ENCODE assay signal across 28 mouse cellular contexts in genomic region chr13:108854090-108854489, GRCm38 (mm10).
DNase-seq lines count a peak whose midpoint lies in the region; ATAC-seq and TF ChIP-seq lines count a peak whose summit lies in the region.
"Had no signal": no experiment of that assay in that cellular context is flagged by ENCODE, and none has a peak within 500 bp of the region (broad histone marks: within the 10 kb centered on the region; RNA-seq: fewer than 3 reads in every experiment).

No protein-coding gene starts in this region.

- no peak overlapping the region for H3K4me3 ChIP-seq in midbrain, embryonic 11.5 days (ENCODE audit: low read depth, low read length)
- H3K4me3 ChIP-seq in midbrain, embryonic 16.5 days (ENCODE audit: low read depth, low read length) = no peak overlapping the region
- no peak overlapping the region for H3K4me3 ChIP-seq in macrophage (ENCODE audit: inconsistent target)
- H3K4me3 ChIP-seq in intestine, embryonic 16.5 days (ENCODE audit: low read length) = no peak overlapping the region
- no peak overlapping the region for H3K4me3 ChIP-seq in heart, adult 2 months
- H3K4me3 ChIP-seq: embryonic facial prominence, embryonic 13.5 days; erythroblast, embryonic 14.5 days; gastrocnemius, adult 2 months; heart, embryonic 10.5 days; heart, embryonic 15.5 days; hindbrain, embryonic 13.5 days; layer of hippocampus, adult 2 months; left cerebral cortex, adult 2 months; limb, embryonic 13.5 days; midbrain, embryonic 13.5 days; stomach, embryonic 15.5 days had no signal

- no peak for TF ChIP-seq EP300 in heart, adult 2 months (IDR thresholded peaks at IDR 0.05; ENCODE audit: insufficient read depth, low read depth, low read length)

- H3K4me2 ChIP-seq in midbrain, embryonic 11.5 days = no peak overlapping the region
- H3K4me2 ChIP-seq in midbrain, embryonic 16.5 days (ENCODE audit: low read length) = no peak overlapping the region
- H3K4me2 ChIP-seq in intestine, embryonic 16.5 days (ENCODE audit: low read depth, low read length) = no peak overlapping the region
- H3K4me2 ChIP-seq: embryonic facial prominence, embryonic 13.5 days; heart, embryonic 15.5 days; hindbrain, embryonic 13.5 days; limb, embryonic 13.5 days; liver, embryonic 11.5 days; midbrain, embryonic 13.5 days; stomach, embryonic 15.5 days had no signal

- no peaks in the 10 kb centered on the region for H3K79me2 ChIP-seq in macrophage (ENCODE audit: inconsistent target)
- H3K79me2 ChIP-seq in heart, adult 2 months (replicated peaks; ENCODE audit: control insufficient read depth, insufficient read depth, low read length) = no peaks in the 10 kb centered on the region

- H3K27me3 ChIP-seq in midbrain, embryonic 11.5 days (ENCODE audit: control insufficient read depth, insufficient read depth, low read length) = no peaks in the 10 kb centered on the region
- H3K27me3 ChIP-seq in midbrain, embryonic 16.5 days (ENCODE audit: control insufficient read depth, insufficient read depth, low read depth, low read length) = no peaks in the 10 kb centered on the region
- H3K27me3 ChIP-seq in intestine, embryonic 16.5 days (replicated peaks; ENCODE audit: control insufficient read depth, insufficient read depth, low read length) = no peaks in the 10 kb centered on the region; the same call in 1 of the 2 replicates
- no peaks in the 10 kb centered on the region for H3K27me3 ChIP-seq in heart, adult 2 months (ENCODE audit: control insufficient read depth, insufficient read depth, low read length)
- H3K27me3 ChIP-seq: embryonic facial prominence, embryonic 13.5 days; heart, embryonic 15.5 days; hindbrain, embryonic 13.5 days; limb, embryonic 13.5 days; midbrain, embryonic 13.5 days; stomach, embryonic 15.5 days had no signal

- no peak overlapping the region for H3K27ac ChIP-seq in midbrain, embryonic 11.5 days (ENCODE audit: low read depth, low read length)
- H3K27ac ChIP-seq in midbrain, embryonic 16.5 days (ENCODE audit: low read length) = no peak overlapping the region
- H3K27ac ChIP-seq in macrophage = peak overlapping the region; percentile 29
- H3K27ac ChIP-seq in intestine, embryonic 16.5 days (ENCODE audit: low read length) = no peak overlapping the region
- no peak overlapping the region for H3K27ac ChIP-seq in heart, adult 2 months
- H3K27ac ChIP-seq: embryonic facial prominence, embryonic 13.5 days; gastrocnemius, adult 2 months; heart, embryonic 10.5 days; heart, embryonic 15.5 days; hindbrain, embryonic 13.5 days; layer of hippocampus, adult 2 months; left cerebral cortex, adult 2 months; limb, embryonic 13.5 days; midbrain, embryonic 13.5 days; stomach, embryonic 15.5 days had no signal

- TF ChIP-seq CTCF in heart, adult 2 months (IDR thresholded peaks at IDR 0.05) = no peak

- no peaks in the 10 kb centered on the region for H3K36me3 ChIP-seq in midbrain, embryonic 11.5 days (ENCODE audit: control insufficient read depth, insufficient read depth, low read length)
- H3K36me3 ChIP-seq in midbrain, embryonic 16.5 days (ENCODE audit: control insufficient read depth, insufficient read depth, low read length) = no peaks in the 10 kb centered on the region
- H3K36me3 ChIP-seq in macrophage (ENCODE audit: inconsistent target) = no peaks in the 10 kb centered on the region
- H3K36me3 ChIP-seq in intestine, embryonic 16.5 days (ENCODE audit: control insufficient read depth, insufficient read depth, low read length) = no peaks in the 10 kb centered on the region
- H3K36me3 ChIP-seq in heart, adult 2 months (ENCODE audit: control insufficient read depth, insufficient read depth, low read length) = no peaks in the 10 kb centered on the region
- H3K36me3 ChIP-seq: embryonic facial prominence, embryonic 13.5 days; G1E; heart, embryonic 10.5 days; heart, embryonic 15.5 days; hindbrain, embryonic 13.5 days; limb, embryonic 13.5 days; midbrain, embryonic 13.5 days; stomach, embryonic 15.5 days had no signal

- H3K9ac ChIP-seq in midbrain, embryonic 11.5 days (ENCODE audit: low read length) = no peak overlapping the region
- H3K9ac ChIP-seq in midbrain, embryonic 16.5 days (ENCODE audit: low read depth, low read length) = no peak overlapping the region
- no peak overlapping the region for H3K9ac ChIP-seq in intestine, embryonic 16.5 days (ENCODE audit: low read depth, low read length)
- H3K9ac ChIP-seq in heart, adult 2 months (ENCODE audit: low read depth, low read length) = no peak overlapping the region
- H3K9ac ChIP-seq: embryonic facial prominence, embryonic 13.5 days; heart, embryonic 15.5 days; hindbrain, embryonic 13.5 days; limb, embryonic 13.5 days; midbrain, embryonic 13.5 days; stomach, embryonic 15.5 days had no signal

- intact Hi-C loops in heart, adult 2 months (cut with DNase I) = no loop called here

- H3K9me3 ChIP-seq in midbrain, embryonic 11.5 days (ENCODE audit: control insufficient read depth, low read length) = no peaks in the 10 kb centered on the region
- H3K9me3 ChIP-seq in midbrain, embryonic 16.5 days (replicated peaks; ENCODE audit: control insufficient read depth, low read length, poor library complexity, severe bottlenecking) = no peaks in the 10 kb centered on the region
- H3K9me3 ChIP-seq in intestine, embryonic 16.5 days (ENCODE audit: control insufficient read depth, low read length) = no peaks in the 10 kb centered on the region
- H3K9me3 ChIP-seq: embryonic facial prominence, embryonic 13.5 days; G1E; heart, embryonic 10.5 days; heart, embryonic 15.5 days; hindbrain, embryonic 13.5 days; limb, embryonic 13.5 days; midbrain, embryonic 13.5 days; stomach, embryonic 15.5 days had no signal

- H3K4me1 ChIP-seq in midbrain, embryonic 11.5 days (ENCODE audit: control insufficient read depth, insufficient read depth, low read length) = no peaks in the 10 kb centered on the region
- H3K4me1 ChIP-seq in midbrain, embryonic 16.5 days (ENCODE audit: control insufficient read depth, insufficient read depth, low read length) = no peaks in the 10 kb centered on the region
- no peaks in the 10 kb centered on the region for H3K4me1 ChIP-seq in intestine, embryonic 16.5 days (ENCODE audit: control insufficient read depth, insufficient read depth, low read length)
- no peaks in the 10 kb centered on the region for H3K4me1 ChIP-seq in heart, adult 2 months (ENCODE audit: control insufficient read depth, insufficient read depth, low read length)
- H3K4me1 ChIP-seq: embryonic facial prominence, embryonic 13.5 days; heart, embryonic 10.5 days; heart, embryonic 15.5 days; hindbrain, embryonic 13.5 days; limb, embryonic 13.5 days; midbrain, embryonic 13.5 days; stomach, embryonic 15.5 days had no signal

- peak; percentile 64 for DNase-seq in midbrain, embryonic 11.5 days (ENCODE audit: low spot score, missing footprints)
- DNase-seq in embryo, embryonic 10.5 days (ENCODE audit: low spot score) = peak; percentile 63
- DNase-seq in heart, adult 2 months = no peak
- DNase-seq in thymus, postnatal 25 days = no peak
- DNase-seq: adrenal gland, postnatal 10 days; cerebellum, adult 9-11 months; gastrocnemius, adult 2 months; kidney, postnatal 14 days; lung, postnatal 10 days; retina, postnatal 1 day; right cerebral cortex, postnatal 25 days had no signal

- WGBS in midbrain, embryonic 11.5 days = 69% methylated on average over 5 of the region's 5 CpGs
- WGBS in midbrain, embryonic 16.5 days = 89% methylated on average over 5 of the region's 5 CpGs
- WGBS in macrophage (ENCODE audit: missing documents) = 44% methylated on average over 5 of the region's 5 CpGs
- 47% methylated on average over 5 of the region's 5 CpGs for WGBS in intestine, embryonic 16.5 days
- WGBS in heart, adult 2 months = 41% methylated on average over 5 of the region's 5 CpGs

- no peak for TF ChIP-seq POLR2A in heart, adult 2 months (IDR thresholded peaks at IDR 0.05; ENCODE audit: insufficient read depth, low read depth, low read length)

- ATAC-seq in midbrain, embryonic 11.5 days (ENCODE audit: low FRiP score) = no peak
- no peak for ATAC-seq in midbrain, embryonic 16.5 days
- ATAC-seq in intestine, embryonic 16.5 days = no peak
- ATAC-seq: forebrain, embryonic 16.5 days; intestine, postnatal 0 days; midbrain, embryonic 13.5 days had no signal

Comparison
In these comparisons a context has a peak if more than half of its experiments do, and no peak if none do; other contexts are left out.
1. DNase-seq: peak in midbrain, embryonic 11.5 days (single experiment) and embryo, embryonic 10.5 days (single experiment); none in heart, adult 2 months (0 of 2) and thymus, postnatal 25 days (single experiment).